Mouse (Mus musculus) heart, adult 18-20 months (tissue): ENCODE data around the gene Gm12166. TPM values are rescaled to one million over a fixed set of nuclear protein-coding genes. Genes with fewer than 3 reads are reported as not detected.
"Not testable (repeated sequence)": the region's sequence is repeated elsewhere in the genome, so short reads cannot be mapped to it uniquely, and the experiment has no call there.

Experiments used
- DNase-seq, 2 experiments: peaks; one replicate each; pipeline ENCODE4 v3.0.0; 2021 to 2022; ENCODE audit warnings: mixed read lengths in 1 of 2
- total RNA-seq, 2 experiments: library from RNA; stranded (reverse); gene quantifications; 2 replicates each; pipeline ENCODE4 v1.2.3; 2021

Gene Gm12166
- total RNA-seq, 2 experiments from 2014 or later: 1.0 to 2.9 TPM

DNA sequence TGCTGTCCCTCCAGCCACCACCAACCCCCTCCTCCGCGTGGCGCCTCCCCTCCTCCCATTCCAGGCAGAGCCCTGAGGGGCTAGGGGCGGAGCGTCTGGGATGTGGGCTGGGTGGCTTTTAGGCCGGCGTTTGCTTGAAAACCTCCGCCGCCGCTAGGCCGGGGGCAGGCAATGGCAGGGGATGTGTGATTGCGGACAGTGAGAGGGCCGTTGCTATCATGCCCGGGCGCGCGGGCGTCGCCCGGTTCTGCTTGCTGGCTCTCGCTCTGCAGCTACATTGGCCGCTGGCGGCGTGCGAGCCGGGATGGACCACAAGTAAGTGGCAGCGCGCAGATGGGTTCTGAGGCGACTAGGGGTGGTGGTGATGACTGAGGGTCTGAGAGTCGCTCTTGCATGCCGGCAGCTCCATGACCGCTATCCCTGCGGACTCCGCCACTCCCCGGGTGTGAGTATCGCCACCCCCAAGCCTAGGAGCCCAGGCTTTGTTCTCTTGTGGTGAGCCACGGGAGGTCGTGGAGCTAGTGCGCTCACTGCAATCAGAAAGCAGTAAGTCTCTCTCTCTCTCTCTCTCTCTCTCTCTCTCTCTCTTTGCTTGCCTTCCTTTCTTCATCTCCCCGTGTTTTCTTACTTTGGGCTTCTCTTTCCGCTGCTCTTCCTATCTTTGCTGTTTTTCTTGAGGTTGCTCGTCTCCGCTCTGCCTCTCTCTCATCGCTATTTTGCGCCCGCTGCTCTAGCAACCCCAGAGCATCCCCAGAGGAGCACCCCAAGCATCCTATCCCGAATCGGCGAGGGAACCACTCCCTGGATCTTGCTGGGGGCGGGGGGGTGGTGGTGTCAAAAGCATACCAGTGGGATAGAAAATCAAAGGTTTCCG, 4.0 kb upstream of the Gm12166 start, which contains the start of gene Adam19:
Adam19 (plus strand) TSS at position 97 of the 874 bp plus-strand sequence.
- DNase-seq: peak; percentile 86 to 87

DNA sequence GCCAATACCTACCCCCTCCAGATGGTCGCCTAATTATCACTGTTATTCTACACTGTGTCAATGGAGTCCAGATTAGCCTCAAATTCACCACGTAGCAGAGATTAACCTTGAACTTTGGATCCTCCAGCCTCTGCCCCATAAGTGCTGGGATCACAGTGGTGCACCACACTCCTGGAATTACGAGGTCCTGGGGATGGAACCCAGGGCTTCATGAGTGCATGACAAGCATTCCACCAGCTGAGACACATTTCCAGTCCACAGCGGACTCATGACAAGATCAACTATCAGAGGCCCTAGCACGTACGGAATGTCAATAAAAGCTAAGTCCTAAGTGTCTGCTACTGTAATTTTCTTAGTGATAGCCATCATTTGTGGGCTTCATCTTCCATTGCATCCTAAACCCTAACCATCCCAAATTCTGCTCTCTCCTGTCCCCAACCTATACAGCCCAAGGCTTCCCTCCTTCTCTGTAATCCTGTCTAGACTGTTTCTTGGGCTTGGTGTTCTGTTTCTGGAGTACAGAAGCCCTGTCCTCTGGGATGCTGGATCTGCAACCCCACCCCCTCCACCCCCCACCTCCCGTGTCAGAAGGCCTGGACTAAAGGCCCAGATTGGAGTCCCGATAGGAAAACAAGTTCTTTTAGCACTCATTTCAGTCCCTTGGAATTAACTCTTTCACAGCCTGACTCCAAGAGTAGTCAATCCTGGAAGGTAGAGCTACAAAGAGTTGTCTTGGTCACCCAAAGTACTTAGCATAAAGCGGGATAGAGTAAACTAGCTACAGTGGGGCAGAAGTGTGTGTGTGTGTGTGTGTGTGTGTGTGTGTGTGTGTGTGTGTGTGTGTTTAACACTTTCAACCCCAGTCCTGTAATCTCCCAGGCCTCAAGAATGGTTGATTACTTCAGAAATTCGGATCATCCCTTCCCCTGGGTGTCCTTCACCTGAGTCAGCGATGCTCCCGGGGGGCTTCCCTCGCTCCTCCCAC, 3.1 kb upstream of the Gm12166 start:
- DNase-seq: peak in 1 of 2 experiments; percentile 47

DNA sequence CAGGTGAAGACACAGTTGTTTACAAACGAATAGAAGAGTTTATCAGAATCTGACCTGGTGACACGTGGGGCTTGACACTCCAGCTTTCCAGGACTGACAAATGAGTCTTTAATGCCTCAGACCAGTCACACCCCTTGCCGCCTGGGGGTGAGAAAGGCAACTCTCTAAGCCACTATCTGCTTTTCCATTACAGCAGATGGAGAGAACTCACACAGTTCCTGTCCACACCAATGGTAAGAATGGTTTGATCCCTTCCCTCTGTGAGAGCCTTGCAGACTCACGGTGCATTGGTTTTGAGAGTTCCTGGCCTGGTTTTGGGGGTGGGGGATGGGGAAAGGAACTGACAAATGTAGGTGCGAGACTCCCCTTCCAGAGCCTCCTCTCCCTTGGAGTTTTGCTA, 2.2 kb upstream of the Gm12166 start:
- DNase-seq: no peak

DNA sequence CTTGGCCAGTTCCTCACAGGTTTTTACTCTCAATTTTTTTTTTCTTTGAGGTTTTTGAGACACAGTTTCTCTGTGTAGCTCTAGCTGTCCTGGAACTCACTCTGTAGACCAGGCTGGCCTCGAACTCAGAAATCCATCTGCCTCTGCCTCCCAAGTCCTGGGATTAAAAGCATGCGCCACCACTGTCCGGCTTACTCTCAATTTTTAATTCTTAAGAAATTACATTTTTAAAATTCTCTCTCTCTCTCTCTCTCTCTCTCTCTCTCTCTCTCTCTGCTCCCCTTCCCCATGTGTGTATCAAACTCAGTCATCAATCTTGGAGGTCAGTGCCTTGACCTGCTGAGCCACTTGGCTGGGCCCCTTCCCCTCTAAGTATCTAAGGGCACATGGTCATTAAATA, 1.3 kb upstream of the Gm12166 start:
- not testable (repeated sequence) for DNase-seq

DNA sequence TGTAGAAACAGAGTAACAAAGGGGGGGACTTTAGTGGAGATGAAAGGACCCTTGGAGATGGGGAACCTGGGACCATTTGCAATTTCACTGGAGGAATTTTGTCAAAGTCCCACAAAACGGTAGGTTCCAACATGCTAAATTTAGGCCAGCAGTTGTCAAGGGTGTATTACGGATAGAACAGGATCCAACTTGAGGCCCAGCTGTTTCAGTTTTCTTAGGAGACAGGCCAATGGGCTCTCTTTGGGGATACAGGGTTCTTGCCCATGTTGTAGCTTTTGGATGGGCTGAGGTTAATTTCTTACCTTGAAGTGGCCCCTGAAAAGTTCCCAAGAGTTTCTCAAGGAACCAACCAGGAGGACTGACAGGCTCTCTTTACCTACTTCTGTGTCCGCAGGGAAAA, 4.9 kb downstream of the Gm12166 start:
- DNase-seq: no peak

DNA sequence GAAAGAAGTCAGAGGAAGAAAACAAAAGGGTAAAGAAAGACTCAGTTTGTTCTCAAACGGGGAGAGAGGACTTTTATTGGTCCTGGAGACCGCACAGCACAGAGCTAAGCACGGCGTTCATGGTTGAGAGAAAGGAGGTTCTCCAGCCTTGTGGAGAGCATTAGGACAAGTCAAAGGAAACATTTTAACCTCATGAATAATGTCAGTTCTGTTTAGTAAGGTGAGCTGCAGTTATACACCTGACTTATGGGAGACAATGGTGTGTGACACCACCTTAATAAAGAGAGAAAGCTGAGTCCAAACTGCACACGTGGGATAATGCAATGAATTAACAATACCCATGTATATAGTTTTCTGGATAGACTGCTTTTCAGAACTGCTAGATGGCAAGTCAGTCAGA, 7.3 kb downstream of the Gm12166 start:
- DNase-seq: no peak

DNA sequence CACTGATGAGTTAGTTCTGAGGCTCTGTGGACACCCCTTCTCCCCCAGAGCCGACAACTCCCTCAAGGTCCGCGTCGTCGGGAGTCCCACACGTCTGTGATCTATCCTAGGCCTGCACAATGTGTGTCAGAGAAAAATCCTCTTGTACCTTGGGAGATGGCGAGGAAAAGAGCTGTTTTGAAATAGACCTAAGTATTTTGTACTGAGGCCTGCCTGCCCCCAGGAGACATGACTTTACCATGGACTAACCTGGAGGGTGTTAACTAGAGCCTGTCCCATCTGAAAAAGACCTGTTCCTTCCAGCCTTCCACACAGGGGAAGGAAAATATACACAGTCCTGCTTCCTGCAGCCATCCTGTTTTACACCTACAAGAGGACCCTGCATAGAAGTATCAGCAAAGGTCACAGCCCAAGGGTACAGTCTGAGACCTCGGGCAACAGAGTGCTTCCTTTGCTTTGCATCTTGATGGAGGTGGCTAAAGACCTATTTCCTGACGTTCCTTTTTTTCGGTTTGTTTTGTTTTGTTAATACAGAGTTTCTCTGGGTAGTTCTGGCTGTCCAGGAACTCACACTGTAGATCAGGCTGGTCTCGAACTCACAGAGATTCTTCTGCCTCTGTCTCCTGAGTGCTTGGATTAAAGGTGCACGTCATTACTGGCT, 10.4 kb downstream of the Gm12166 start:
- no peak for DNase-seq

DNA sequence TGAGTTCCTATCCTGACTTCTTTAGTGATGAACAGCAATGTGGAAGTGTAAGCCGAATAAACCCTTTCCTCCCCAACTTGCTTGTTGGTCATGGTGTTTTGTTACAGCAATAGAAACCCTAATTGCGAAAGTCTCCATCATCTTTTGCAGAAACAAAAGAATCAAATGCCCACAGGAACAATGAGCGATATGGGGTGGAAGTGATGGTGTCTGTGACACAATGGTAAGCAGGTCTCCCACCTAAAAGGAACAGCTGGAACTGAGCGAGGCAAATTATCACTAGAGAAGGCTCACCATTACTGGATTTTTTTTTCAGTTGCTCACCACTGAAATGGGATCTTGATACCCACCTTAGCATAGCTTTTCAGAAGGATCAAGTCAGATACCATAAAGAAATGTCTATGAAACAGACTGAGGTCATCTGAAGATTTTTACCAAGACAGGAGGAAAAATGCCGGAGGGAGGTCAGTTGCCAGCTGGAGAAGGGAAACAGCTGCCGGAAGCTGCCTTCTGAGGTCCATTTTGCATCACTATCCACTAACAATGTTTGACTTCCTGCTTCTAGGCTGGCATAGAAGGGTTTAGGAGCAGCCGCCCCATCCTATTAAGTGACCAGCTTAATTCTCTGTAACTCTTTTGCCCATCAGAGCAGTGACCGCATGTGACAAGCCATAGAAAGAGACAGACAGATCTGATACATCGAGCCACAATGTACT, 11.1 kb downstream of the Gm12166 start:
- DNase-seq: no peak

DNA sequence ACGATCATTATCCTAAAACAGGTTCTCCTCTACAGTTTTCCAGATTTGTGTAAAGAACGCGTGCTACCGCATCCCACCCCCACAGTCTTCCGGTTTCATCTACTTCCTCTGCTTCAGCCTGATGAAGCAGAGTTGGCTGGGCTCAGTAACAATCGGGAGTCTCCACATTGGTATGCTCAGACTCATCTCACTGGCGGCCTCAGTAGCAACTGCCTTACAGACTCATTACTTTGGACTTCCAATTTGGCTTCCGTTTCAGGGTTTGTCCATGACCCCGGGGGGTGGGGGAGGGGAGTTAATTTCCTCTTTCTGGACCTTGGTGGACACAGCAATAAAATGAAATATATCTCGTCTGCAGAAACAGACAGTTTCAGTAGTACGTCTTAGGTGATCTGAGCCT, 12.8 kb downstream of the Gm12166 start:
- peak; percentile 49 to 54 for DNase-seq

DNA sequence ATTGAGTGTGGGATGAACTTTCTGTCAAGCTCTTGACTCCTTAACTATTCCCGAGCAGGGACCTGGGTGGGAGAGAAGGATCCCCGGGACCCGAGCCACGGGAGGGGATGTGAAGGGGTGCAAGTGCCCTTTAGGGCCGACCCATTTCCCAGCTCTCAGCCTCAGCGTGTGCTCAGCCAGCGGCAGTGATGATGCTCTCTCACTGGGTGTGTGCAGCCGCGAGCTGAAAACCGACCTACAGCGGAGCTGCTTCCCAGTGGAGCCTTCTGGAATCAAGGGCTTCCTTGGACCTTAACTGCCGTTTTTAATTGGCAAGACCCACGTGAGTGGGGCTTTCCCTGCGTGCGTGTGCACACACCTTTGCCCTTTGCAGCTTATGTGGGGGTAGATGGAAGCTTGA, 13.2 kb downstream of the Gm12166 start:
- DNase-seq: no peak

DNA sequence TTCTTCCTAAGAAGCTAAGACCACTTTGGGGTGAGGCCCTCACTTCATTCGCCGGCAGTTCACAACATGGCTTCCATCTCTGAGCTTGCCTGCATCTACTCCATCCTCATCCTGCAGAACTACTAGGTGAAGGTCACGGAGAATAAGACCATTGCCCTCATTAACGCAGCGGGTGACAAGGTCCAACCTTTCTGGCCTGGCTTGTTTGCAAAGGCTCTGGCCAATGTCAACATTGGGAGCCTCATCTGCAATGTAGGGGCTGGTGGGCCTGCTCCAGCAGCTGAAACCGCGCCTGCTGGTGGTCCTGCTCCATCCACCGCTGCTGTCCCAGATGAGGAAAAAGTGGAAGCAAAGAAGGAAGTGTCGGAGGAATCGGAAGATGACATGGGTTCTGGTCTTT, 15.7 kb downstream of the Gm12166 start:
- DNase-seq: no peak

DNA sequence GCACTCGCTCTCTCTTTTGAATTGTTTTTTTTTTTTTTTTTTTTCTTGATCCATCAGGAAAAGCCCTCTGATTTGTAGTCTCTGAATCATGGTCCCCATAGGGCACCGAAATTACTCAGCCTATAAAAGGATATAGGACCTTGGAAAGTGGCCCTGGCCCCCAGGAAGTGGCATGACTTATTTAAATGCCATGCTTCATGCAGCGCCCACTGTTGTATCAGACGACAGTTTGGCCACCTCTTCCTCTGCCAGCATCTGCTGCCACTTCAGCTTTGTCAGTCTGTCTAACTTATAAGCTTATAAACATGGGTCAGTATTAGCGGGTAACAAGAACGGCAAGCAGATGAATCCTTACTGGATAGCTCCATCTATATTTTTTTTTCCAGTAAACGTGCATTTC, 19.2 kb downstream of the Gm12166 start:
- DNase-seq: no peak

DNA sequence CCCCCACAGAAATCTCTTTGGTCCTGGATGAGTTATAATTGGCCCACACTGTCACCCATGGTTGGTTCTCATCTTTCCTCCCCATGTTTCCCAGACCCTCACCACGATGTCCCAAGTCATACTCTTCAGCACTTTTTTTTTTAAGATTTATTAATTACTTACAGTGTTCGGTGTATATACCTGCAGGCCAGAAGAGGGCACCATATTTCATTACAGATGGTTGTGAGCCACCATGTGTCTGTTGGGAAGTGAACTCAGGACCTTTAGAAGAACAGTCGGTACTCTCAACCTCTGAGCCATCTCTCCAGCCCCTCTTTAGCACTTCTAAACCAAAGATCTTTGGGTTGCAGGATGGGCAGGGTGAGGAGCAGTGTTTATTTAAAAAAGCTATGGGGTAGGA, 20.7 kb downstream of the Gm12166 start:
- no peak for DNase-seq

DNA sequence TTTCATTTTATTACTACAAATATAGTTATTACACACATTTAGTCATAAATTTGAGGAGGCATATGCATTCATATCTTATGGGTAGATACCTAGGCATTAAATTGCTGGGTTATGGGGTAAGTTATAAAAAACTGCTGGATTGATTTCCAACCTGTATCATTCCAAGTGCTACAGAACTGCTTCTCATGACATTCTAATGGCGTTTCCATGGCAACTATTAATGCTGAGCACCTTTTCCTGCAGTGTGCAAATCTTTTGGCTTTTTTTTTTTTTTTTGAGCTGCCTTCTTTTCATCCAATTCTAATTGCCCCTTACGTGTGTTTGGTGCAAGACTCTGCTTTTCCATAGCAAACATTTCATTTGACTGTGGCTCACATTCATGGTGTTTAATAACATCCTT, 22.1 kb downstream of the Gm12166 start:
- no peak for DNase-seq

DNA sequence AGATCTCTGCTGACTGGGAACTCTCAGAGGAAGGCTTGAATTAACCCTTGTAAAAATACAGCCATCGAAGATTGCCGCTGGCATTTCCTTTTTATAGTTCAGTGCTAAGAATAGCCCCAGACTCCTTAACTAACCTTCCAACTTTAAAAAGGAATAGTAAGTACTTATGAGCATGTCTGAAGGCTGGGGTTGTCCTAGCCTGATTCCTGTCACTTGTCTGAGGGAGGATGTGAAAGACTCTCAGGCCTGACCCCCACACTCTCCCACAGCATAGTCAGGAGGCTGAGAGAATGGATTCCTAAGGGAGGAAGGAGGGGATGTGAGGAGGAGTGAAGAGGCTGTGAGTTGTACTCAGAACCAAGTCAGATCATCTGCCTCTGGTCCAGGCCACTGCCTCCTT, 22.6 kb downstream of the Gm12166 start:
- DNase-seq: no peak

DNA sequence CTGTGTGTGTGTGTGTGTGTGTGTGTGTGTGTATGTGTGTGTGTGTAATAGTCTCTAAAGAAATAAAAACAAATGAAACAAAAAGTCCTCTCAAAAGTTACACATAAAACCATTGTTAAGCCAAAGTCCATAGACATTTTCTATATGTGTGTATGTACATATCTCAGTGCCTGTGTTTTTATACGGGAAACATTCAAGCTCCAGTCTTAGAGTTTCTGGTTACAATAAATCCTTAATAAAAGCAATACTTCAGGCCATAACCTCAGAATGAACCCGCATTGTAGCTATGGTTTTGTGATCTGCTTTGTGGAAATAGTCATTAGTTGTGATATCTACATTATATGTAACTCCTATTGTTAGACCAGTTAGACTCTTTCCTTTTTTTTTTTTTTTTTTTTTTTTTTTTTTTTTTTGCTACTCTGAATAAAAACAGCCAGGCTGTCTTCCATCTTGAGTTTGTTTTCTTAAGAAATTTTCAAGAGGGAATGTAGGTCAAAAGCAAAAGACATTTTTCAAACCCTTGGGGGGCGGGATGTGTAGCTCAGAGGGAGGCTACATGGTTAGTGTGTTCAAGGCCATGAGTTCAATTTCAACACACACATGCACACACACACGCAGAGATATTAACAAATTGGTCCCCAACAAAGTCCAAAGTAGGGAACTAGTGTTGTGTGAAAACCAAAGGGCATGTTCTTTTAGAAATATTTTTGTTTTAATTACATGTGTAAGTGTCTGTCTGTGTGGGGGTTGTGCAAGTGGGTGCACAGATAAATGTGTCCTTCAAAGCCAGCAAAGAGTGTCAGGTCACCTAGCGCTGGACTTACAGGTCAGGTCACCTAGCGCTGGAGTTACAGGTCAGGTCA, 23.9 kb downstream of the Gm12166 start:
- DNase-seq: no peak

DNA sequence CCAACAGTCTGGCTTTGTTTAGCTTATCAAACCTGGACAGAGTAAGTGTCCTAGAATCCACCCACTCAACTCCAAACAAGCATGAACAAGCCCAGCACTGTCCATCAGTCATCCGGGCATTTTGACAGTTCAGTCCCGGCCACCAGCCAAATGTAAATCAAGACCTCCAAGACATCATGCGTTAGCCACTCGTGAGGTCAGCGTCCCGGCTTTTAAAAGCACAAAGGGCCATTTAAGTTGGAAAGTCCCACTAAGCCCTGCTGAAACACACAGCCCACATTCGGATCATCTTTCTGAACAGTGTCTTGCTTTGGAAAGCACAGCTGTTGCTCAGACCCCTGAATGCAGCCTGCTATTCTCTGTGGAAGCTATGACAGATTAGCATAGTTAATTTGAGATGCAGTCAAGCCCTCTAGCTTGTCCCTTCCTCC, 26.1 kb downstream of the Gm12166 start:
- DNase-seq: peak; percentile 16 to 22

DNA sequence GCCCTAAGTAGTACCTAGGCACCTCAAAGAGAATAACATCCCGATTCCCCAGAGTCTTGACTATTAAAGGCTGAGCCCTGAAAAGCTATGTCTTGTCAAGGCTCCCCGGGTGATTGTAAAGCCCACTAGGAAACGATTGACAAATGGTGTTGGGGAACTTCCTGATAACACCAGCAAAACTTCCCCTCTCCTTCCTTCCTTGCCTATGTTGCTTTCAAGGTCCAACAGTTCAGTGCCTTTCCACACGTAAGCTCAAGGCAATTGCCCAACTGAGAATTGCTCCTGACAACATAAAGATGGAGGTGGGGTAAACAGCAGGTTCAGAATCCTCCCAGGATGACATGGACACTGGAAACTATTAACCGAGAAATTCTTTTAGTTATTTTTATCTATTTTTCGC, 29.1 kb downstream of the Gm12166 start:
- no peak for DNase-seq

DNA sequence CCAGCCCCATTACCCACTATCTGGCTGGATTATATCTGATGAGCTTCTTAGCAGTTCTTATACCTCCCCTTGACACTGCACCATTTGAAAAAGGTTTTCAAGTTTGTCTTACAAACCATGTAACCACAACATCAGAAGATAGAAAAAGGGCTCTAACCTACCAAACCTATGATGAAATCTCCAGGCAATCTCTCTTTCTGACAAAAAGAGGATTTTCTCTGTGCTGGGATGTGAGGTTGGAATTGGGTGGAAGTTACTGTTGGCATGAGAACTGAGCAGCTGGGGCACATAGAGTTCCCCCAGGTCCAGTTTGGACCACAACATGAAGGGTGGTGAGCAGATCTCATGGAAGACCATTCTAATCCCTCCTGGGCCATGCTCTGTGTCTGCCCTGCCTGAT, 30.3 kb downstream of the Gm12166 start:
- DNase-seq: no peak

DNA sequence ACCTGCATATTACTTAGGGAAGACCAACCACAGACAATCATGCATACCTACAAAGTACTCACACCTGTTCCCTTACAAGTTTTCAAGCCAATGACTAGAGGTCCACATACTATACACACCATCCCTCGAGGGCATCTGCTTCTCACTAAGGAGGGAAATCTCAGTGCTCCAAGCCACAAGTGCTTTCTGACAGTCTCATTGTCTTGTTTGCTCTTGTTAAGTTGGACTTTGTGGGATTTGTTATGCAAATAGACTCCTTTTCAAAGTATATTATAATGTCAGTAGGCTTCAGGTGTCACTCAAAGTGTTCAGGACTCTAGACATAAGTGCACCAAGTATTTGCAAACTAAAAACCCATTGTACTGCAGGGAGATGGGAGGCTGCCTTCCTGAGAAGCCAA, 31.9 kb downstream of the Gm12166 start:
- DNase-seq: no peak

DNA sequence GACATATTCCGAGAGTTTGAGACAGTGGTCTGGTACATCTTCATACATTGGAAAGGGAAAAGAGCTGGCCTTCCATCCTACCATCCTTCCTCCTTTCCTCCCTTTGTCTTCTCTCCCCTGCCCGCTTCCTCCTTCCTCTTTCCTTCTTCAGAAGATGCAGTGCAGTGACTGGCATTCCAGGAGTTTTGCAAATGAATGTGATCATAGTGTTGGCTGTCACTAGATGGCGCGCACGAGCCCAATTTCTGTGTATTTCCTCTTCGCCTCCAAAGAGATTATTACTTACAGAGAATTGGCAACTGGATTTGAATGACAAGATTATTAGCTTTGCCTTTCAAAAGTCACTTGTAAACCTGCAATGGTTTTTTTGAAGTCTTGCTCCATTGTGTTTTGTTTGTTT, 36.1 kb downstream of the Gm12166 start:
- DNase-seq: peak; percentile 54 to 86
